In the genomic region with DNA sequence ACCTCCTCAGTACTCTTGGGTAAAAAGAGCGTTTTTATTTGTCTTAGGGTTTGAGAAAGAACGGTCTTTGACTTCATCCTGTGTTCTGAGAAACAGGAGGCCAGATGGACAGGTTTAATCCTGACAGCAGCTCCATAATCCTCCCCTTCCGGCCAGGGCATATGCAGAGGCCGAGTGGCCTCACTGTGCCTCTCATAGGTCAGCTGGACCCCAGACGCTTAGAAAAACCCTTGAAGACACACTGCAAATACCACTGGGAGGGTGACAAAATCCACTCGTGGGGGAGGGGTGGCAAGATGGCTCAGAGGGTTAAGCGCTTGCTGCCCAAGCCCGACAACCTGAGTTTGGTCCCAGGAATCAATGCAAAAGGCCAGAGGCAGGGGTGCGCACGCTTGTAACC, we compare ENCODE assay signal across 13 mouse cellular contexts.
DNase-seq lines count a peak whose midpoint lies in the region; ATAC-seq and TF ChIP-seq lines count a peak whose summit lies in the region.
"Had no signal": no experiment of that assay in that cellular context is flagged by ENCODE, and none has a peak within 500 bp of the region (broad histone marks: within the 10 kb centered on the region; RNA-seq: fewer than 3 reads in every experiment).

No protein-coding gene starts in this region.

- H3K27me3 ChIP-seq in heart, embryonic 13.5 days (replicated peaks) = no peaks in the 10 kb centered on the region
- H3K27me3 ChIP-seq in midbrain, embryonic 10.5 days (ENCODE audit: low read depth, poor library complexity, severe bottlenecking) = no peaks in the 10 kb centered on the region
- H3K27me3 ChIP-seq in midbrain, postnatal 0 days (ENCODE audit: insufficient read depth, low read length) = no peaks in the 10 kb centered on the region
- H3K27me3 ChIP-seq in midbrain, embryonic 12.5 days = no peaks in the 10 kb centered on the region
- no peaks in the 10 kb centered on the region for H3K27me3 ChIP-seq in stomach, postnatal 0 days (ENCODE audit: control insufficient read depth, insufficient read depth, low read length)
- H3K27me3 ChIP-seq: embryonic facial prominence, embryonic 15.5 days; liver, embryonic 12.5 days had no signal

- peak overlapping the region; percentile 53 for H3K9ac ChIP-seq in heart, embryonic 13.5 days
- H3K9ac ChIP-seq in midbrain, postnatal 0 days (replicated peaks; ENCODE audit: low read length, poor library complexity, severe bottlenecking) = no peak overlapping the region
- H3K9ac ChIP-seq in midbrain, embryonic 12.5 days (replicated peaks) = no peak overlapping the region
- peak overlapping the region; percentile 8; the same call in 1 of the 2 replicates for H3K9ac ChIP-seq in stomach, postnatal 0 days (ENCODE audit: low read length)
- H3K9ac ChIP-seq: embryonic facial prominence, embryonic 15.5 days; liver, embryonic 12.5 days had no signal

- H3K36me3 ChIP-seq in heart, embryonic 13.5 days = peaks cover 31% of the 10 kb centered on the region
- peaks cover 52% of the 10 kb centered on the region for H3K36me3 ChIP-seq in midbrain, embryonic 10.5 days
- no peaks in the 10 kb centered on the region for H3K36me3 ChIP-seq in midbrain, postnatal 0 days (ENCODE audit: insufficient read depth, low read length)
- H3K36me3 ChIP-seq in midbrain, embryonic 12.5 days = peaks cover 3% of the 10 kb centered on the region; the same call in 1 of the 2 replicates
- H3K36me3 ChIP-seq in stomach, postnatal 0 days (ENCODE audit: control insufficient read depth, insufficient read depth, low read length) = no peaks in the 10 kb centered on the region; the same call in 1 of the 2 replicates
- H3K36me3 ChIP-seq: embryonic facial prominence, embryonic 15.5 days; liver, embryonic 12.5 days had no signal

- no peak for ATAC-seq in heart, embryonic 13.5 days (ENCODE audit: extremely low read depth, insufficient number of reproducible peaks, low FRiP score, low TSS enrichment)
- ATAC-seq in midbrain, postnatal 0 days (ENCODE audit: low FRiP score) = no peak
- ATAC-seq in midbrain, embryonic 12.5 days (ENCODE audit: low FRiP score, low read depth) = no peak
- ATAC-seq in stomach, postnatal 0 days (ENCODE audit: low FRiP score, low TSS enrichment) = no peak
- ATAC-seq: activated CD4-positive, CD25-positive, alpha-beta regulatory T cell, adult 4 months; CD4-positive, CD25-positive, alpha-beta regulatory T cell, adult 4 months; liver, embryonic 12.5 days had no signal

- no peaks in the 10 kb centered on the region for H3K9me3 ChIP-seq in heart, embryonic 13.5 days
- H3K9me3 ChIP-seq in midbrain, embryonic 10.5 days (replicated peaks) = no peaks in the 10 kb centered on the region
- no peaks in the 10 kb centered on the region for H3K9me3 ChIP-seq in midbrain, postnatal 0 days (ENCODE audit: low read length)
- H3K9me3 ChIP-seq in midbrain, embryonic 12.5 days = no peaks in the 10 kb centered on the region
- no peaks in the 10 kb centered on the region for H3K9me3 ChIP-seq in stomach, postnatal 0 days (ENCODE audit: control insufficient read depth, low read length)
- H3K9me3 ChIP-seq: embryonic facial prominence, embryonic 15.5 days; liver, embryonic 12.5 days had no signal

- H3K4me1 ChIP-seq in heart, embryonic 13.5 days = peaks cover 63% of the 10 kb centered on the region
- peaks cover 60% of the 10 kb centered on the region for H3K4me1 ChIP-seq in midbrain, embryonic 10.5 days
- H3K4me1 ChIP-seq in midbrain, postnatal 0 days (ENCODE audit: insufficient read depth, low read length) = no peaks in the 10 kb centered on the region
- H3K4me1 ChIP-seq in midbrain, embryonic 12.5 days = peaks cover 40% of the 10 kb centered on the region
- peaks cover 3% of the 10 kb centered on the region; the same call in 1 of the 2 replicates for H3K4me1 ChIP-seq in stomach, postnatal 0 days (replicated peaks; ENCODE audit: control insufficient read depth, insufficient read depth)

- no peak for TF ChIP-seq CTCF in midbrain, postnatal 0 days (IDR thresholded peaks at IDR 0.05)
- no peak for TF ChIP-seq CTCF in stomach, postnatal 0 days (IDR thresholded peaks at IDR 0.05; ENCODE audit: low read depth)

- TF ChIP-seq EP300 in stomach, postnatal 0 days (optimal IDR thresholded peaks at IDR 0.05) = no peak

- 49% methylated on average over 10 of the region's 10 CpGs for WGBS in heart, embryonic 13.5 days
- 20% methylated on average over 10 of the region's 10 CpGs for WGBS in midbrain, embryonic 10.5 days
- WGBS in midbrain, postnatal 0 days = 37% methylated on average over 10 of the region's 10 CpGs
- WGBS in midbrain, embryonic 12.5 days = 23% methylated on average over 10 of the region's 10 CpGs
- 48% methylated on average over 10 of the region's 10 CpGs for WGBS in stomach, postnatal 0 days

- no peak for DNase-seq in heart, adult 18-20 months
- DNase-seq in midbrain, embryonic 10.5 days (ENCODE audit: low spot score) = peak; percentile 53
- no peak for DNase-seq in midbrain, postnatal 0 days (ENCODE audit: low spot score)
- DNase-seq in stomach, postnatal 0 days (ENCODE audit: low spot score) = no peak
- DNase-seq in right cerebral cortex, adult 2 months (ENCODE audit: low spot score in 2 of 2) = no peak
- DNase-seq: cerebellum, postnatal 25 days; gastrocnemius, postnatal 25 days had no signal

- no peak overlapping the region for H3K4me2 ChIP-seq in heart, embryonic 13.5 days
- no peak overlapping the region for H3K4me2 ChIP-seq in midbrain, postnatal 0 days (ENCODE audit: low read depth, low read length, poor library complexity, severe bottlenecking)
- 0 out of 2 replicates have a peak overlapping the region, but pooled peaks have one; percentile 1 for H3K4me2 ChIP-seq in midbrain, embryonic 12.5 days (replicated peaks)
- H3K4me2 ChIP-seq in stomach, postnatal 0 days (replicated peaks; ENCODE audit: low read depth) = no peak overlapping the region
- H3K4me2 ChIP-seq: embryonic facial prominence, embryonic 15.5 days; liver, embryonic 12.5 days had no signal

- peak overlapping the region; percentile 78 for H3K27ac ChIP-seq in heart, embryonic 13.5 days (replicated peaks)
- H3K27ac ChIP-seq in midbrain, embryonic 10.5 days (replicated peaks) = peak overlapping the region; percentile 82
- no peak overlapping the region for H3K27ac ChIP-seq in midbrain, postnatal 0 days (ENCODE audit: low read depth, low read length)
- peak overlapping the region; percentile 52 for H3K27ac ChIP-seq in midbrain, embryonic 12.5 days (replicated peaks)
- H3K27ac ChIP-seq in stomach, postnatal 0 days (replicated peaks) = peak overlapping the region; percentile 45; the same call in 1 of the 2 replicates
- H3K27ac ChIP-seq: embryonic facial prominence, embryonic 15.5 days; liver, embryonic 12.5 days had no signal

- no peak overlapping the region for H3K4me3 ChIP-seq in heart, embryonic 13.5 days
- peak overlapping the region; percentile 18; the same call in 1 of the 2 replicates for H3K4me3 ChIP-seq in midbrain, embryonic 10.5 days
- no peak overlapping the region for H3K4me3 ChIP-seq in midbrain, postnatal 0 days (ENCODE audit: low read depth, low read length)
- no peak overlapping the region for H3K4me3 ChIP-seq in midbrain, embryonic 12.5 days
- H3K4me3 ChIP-seq in stomach, postnatal 0 days (ENCODE audit: low read depth, low read length) = no peak overlapping the region
- H3K4me3 ChIP-seq: embryonic facial prominence, embryonic 15.5 days; liver, embryonic 12.5 days had no signal

Comparison
In these comparisons a context has a peak if more than half of its experiments do, and no peak if none do; other contexts are left out.
1. H3K9ac ChIP-seq: peak in heart, embryonic 13.5 days (single experiment) and stomach, postnatal 0 days (single experiment); none in midbrain, postnatal 0 days (single experiment) and midbrain, embryonic 12.5 days (single experiment).